Mouse (Mus musculus) layer of hippocampus, adult 8-10 months (tissue): ENCODE measurements around the gene Nudt6. TPM values are rescaled to one million over a fixed set of nuclear protein-coding genes. Genes with fewer than 3 reads are reported as not detected.
A peak's percentile ranks its signal among the peaks of the same experiment; 100 is the strongest.

Experiments used
- DNase-seq, 2 experiments: peaks; one replicate each; pipeline ENCODE4 v3.0.0; 2022; ENCODE audit warnings: low spot score in 2 of 2
- total RNA-seq, 4 experiments: library from RNA; stranded (reverse); gene quantifications; 2 replicates each; pipeline ENCODE4 v1.2.4; 2022

Gene Nudt6
- total RNA-seq: 1 to 10 TPM; 4.7 to 8.2 (median 5.4) TPM

- DNase-seq: peak; percentile 84 to 88
Measured at GRCm38 (mm10) chr3:37420072-37420471, at the start of gene Nudt6. Nudt6 (minus strand) TSS chr3:37420211.

GRCm38 (mm10) chr3:37469353-37469752, 49.3 kb upstream of the Nudt6 start:
- DNase-seq: no peak

GRCm38 (mm10) chr3:37468170-37468569, 48.2 kb upstream of the Nudt6 start:
- no peak for DNase-seq

- no peak for DNase-seq
Measured at GRCm38 (mm10) chr3:37455992-37456391, 36.0 kb upstream of the Nudt6 start.

GRCm38 (mm10) chr3:37443409-37443808, 23.4 kb upstream of the Nudt6 start:
- DNase-seq: no peak

- no peak for DNase-seq
Measured at GRCm38 (mm10) chr3:37439770-37440169, 19.8 kb upstream of the Nudt6 start.

- DNase-seq: no peak
Measured at GRCm38 (mm10) chr3:37430359-37430758, 10.3 kb upstream of the Nudt6 start.

- DNase-seq: no peak
Measured at GRCm38 (mm10) chr3:37426069-37426468, 6.1 kb upstream of the Nudt6 start.

- no peak for DNase-seq
Measured at GRCm38 (mm10) chr3:37421179-37421578, 1.2 kb upstream of the Nudt6 start.

- peak in 1 of 2 experiments; percentile 35 for DNase-seq
Measured at GRCm38 (mm10) chr3:37420641-37421040, 630 bp upstream of the Nudt6 start.

- peak; percentile 95 to 96 for DNase-seq
Measured at GRCm38 (mm10) chr3:37419458-37419991, 486 bp downstream of the Nudt6 start, which contains the start of gene Spata5. Spata5 (plus strand) TSS chr3:37419896.

- peak in 1 of 2 experiments; percentile 75 for DNase-seq
Measured at GRCm38 (mm10) chr3:37418961-37419457, 1.0 kb downstream of the Nudt6 start.

GRCm38 (mm10) chr3:37418341-37418740, 1.7 kb downstream of the Nudt6 start:
- DNase-seq: no peak

- DNase-seq: peak; percentile 71 to 86
Measured at GRCm38 (mm10) chr3:37414413-37414960, 5.5 kb downstream of the Nudt6 start.

GRCm38 (mm10) chr3:37413446-37413845, 6.6 kb downstream of the Nudt6 start:
- DNase-seq: no peak

GRCm38 (mm10) chr3:37407598-37407997, 12.4 kb downstream of the Nudt6 start:
- no peak for DNase-seq

- DNase-seq: no peak
Measured at GRCm38 (mm10) chr3:37401729-37402610, 18.0 kb downstream of the Nudt6 start.

- DNase-seq: no peak
Measured at GRCm38 (mm10) chr3:37398661-37399395, 21.2 kb downstream of the Nudt6 start.

GRCm38 (mm10) chr3:37397646-37398045, 22.4 kb downstream of the Nudt6 start:
- no peak for DNase-seq

- no peak for DNase-seq
Measured at GRCm38 (mm10) chr3:37396930-37397608, 22.9 kb downstream of the Nudt6 start.

- DNase-seq: no peak
Measured at GRCm38 (mm10) chr3:37387310-37387709, 32.7 kb downstream of the Nudt6 start.
